Mouse (Mus musculus) embryonic facial prominence, embryonic 10.5 days (tissue): ENCODE measurements around the gene Lcn3. TPM values are rescaled to one million over a fixed set of nuclear protein-coding genes. Genes with fewer than 3 reads are reported as not detected.
"Not testable (repeated sequence)": the region's sequence is repeated elsewhere in the genome, so short reads cannot be mapped to it uniquely, and the experiment has no call there.

ENCODE experiments used
- DNase-seq: peaks from one replicate; pipeline ENCODE4 v3.0.0-alpha.2; 2017; ENCODE audit warnings: low spot score
- H3K27ac ChIP-seq: fragments of 300-500 bp; sonication (generic); replicated peaks from 2 replicates; pipeline ENCODE4 v1.5.1; 2016; ENCODE audit warnings: mild to moderate bottlenecking
- H3K27me3 ChIP-seq: fragments of 300-500 bp; sonication (generic); replicated peaks from 2 replicates; pipeline ENCODE4 v1.6.1; 2016; ENCODE audit warnings: low read depth, mild to moderate bottlenecking; ENCODE audit not compliant: poor library complexity, severe bottlenecking
- H3K36me3 ChIP-seq: fragments of 300-500 bp; sonication (generic); replicated peaks from 2 replicates; pipeline ENCODE4 v1.6.1; 2016; ENCODE audit warnings: mild to moderate bottlenecking, moderate library complexity
- H3K4me1 ChIP-seq: fragments of 300-500 bp; sonication (generic); 2 replicates; pipeline ENCODE4 v1.6.1; 2016
- H3K4me3 ChIP-seq: fragments of 300-500 bp; sonication (generic); 2 replicates; pipeline ENCODE4 v1.5.1; 2016; ENCODE audit warnings: mild to moderate bottlenecking, moderate library complexity
- H3K9me3 ChIP-seq: fragments of 300-500 bp; sonication (generic); 2 replicates; pipeline ENCODE4 v1.6.1; 2016; ENCODE audit warnings: mild to moderate bottlenecking
- WGBS: fragments of 180-500 bp; shearing (Covaris S2); methylation state at CpG from one replicate; pipeline ENCODE4 v1.1.7; 2016; 5-methylcytosine and 5-hydroxymethylcytosine counted together
- polyA plus RNA-seq: library from polyadenylated mRNA; unstranded; fragments of >200 nt; fragmentation: Nextera tagmentation; extraction: Ambion mirVana; gene quantifications from 2 replicates; pipeline ENCODE4 v1.2.1, GENCODE M21; 2016

Gene Lcn3
- polyA plus RNA-seq: not detected in 2 replicates

GRCm38 (mm10) chr2:25765269-25765668, at the start of gene Lcn3:
Lcn3 (plus strand) TSS chr2:25765569.
- no peaks in the 10 kb centered on the region for H3K4me1 ChIP-seq
- 58% methylated on average over 2 of the region's 2 CpGs for WGBS
- H3K36me3 ChIP-seq: no peaks in the 10 kb centered on the region
- H3K27ac ChIP-seq: no peak within 1 kb of the TSS
- no peaks in the 10 kb centered on the region for H3K27me3 ChIP-seq
- H3K4me3 ChIP-seq: no peak within 1 kb of the TSS
- DNase-seq: no peak
- H3K9me3 ChIP-seq: no peaks in the 10 kb centered on the region

- H3K36me3 ChIP-seq: no peaks in the 10 kb centered on the region
- no peak overlapping the region for H3K4me3 ChIP-seq
- DNase-seq: no peak
- no peak overlapping the region for H3K27ac ChIP-seq
- 0 out of 2 replicates have a peak, but pooled peaks cover under 1% of the 10 kb centered on the region for H3K4me1 ChIP-seq
- no peaks in the 10 kb centered on the region for H3K27me3 ChIP-seq
- H3K9me3 ChIP-seq: no peaks in the 10 kb centered on the region
These were observed 48.1 kb upstream of the Lcn3 start for GRCm38 (mm10) chr2:25717222-25717621.

GRCm38 (mm10) chr2:25733199-25733930, 32.0 kb upstream of the Lcn3 start:
- no peaks in the 10 kb centered on the region for H3K27me3 ChIP-seq
- peaks cover 4% of the 10 kb centered on the region; the same call in 1 of the 2 replicates for H3K9me3 ChIP-seq
- H3K4me1 ChIP-seq: no peaks in the 10 kb centered on the region
- DNase-seq: no peak
- no peak overlapping the region for H3K27ac ChIP-seq
- H3K4me3 ChIP-seq: no peak overlapping the region
- no peaks in the 10 kb centered on the region for H3K36me3 ChIP-seq
- 49% methylated on average over 2 of the region's 2 CpGs for WGBS

GRCm38 (mm10) chr2:25736709-25737108, 28.7 kb upstream of the Lcn3 start, which contains the start of gene Obp2b:
Obp2b (plus strand) TSS chr2:25737009.
- WGBS: 77% methylated on average over 3 of the region's 3 CpGs
- not testable (repeated sequence) for H3K36me3 ChIP-seq, H3K9me3 ChIP-seq

GRCm38 (mm10) chr2:25741671-25742070, 23.7 kb upstream of the Lcn3 start:
- H3K27ac ChIP-seq: no peak overlapping the region
- WGBS: 73% methylated on average over 1 of the region's 1 CpGs
- H3K4me1 ChIP-seq: no peaks in the 10 kb centered on the region
- DNase-seq: no peak
- no peaks in the 10 kb centered on the region for H3K27me3 ChIP-seq
- H3K4me3 ChIP-seq: no peak overlapping the region
- no peaks in the 10 kb centered on the region for H3K9me3 ChIP-seq
- no peaks in the 10 kb centered on the region for H3K36me3 ChIP-seq

More at GRCm38 (mm10) chr2:25736709-25737108, 28.7 kb upstream of the Lcn3 start, which contains the start of gene Obp2b:
- not testable (repeated sequence) for H3K27ac ChIP-seq, DNase-seq, H3K4me3 ChIP-seq, H3K4me1 ChIP-seq, H3K27me3 ChIP-seq

GRCm38 (mm10) chr2:25754201-25754600, 11.2 kb upstream of the Lcn3 start:
- Histone ChIP-seq H3K4me1 (no peaks in the 10 kb centered on the region), H3K4me3 (no peak overlapping the region), H3K36me3 (no peaks in the 10 kb centered on the region), H3K27me3 (no peaks in the 10 kb centered on the region), H3K9me3 (no peaks in the 10 kb centered on the region; the same call in 1 of the 2 replicates), H3K27ac (no peak overlapping the region)
- 83% methylated on average over 1 of the region's 1 CpGs for WGBS
- DNase-seq: no peak

GRCm38 (mm10) chr2:25758064-25758625, 7.2 kb upstream of the Lcn3 start:
- no peak overlapping the region for H3K4me3 ChIP-seq
- WGBS: 28% methylated on average over 4 of the region's 4 CpGs
- H3K4me1 ChIP-seq: no peaks in the 10 kb centered on the region
- no peaks in the 10 kb centered on the region for H3K27me3 ChIP-seq
- H3K27ac ChIP-seq: no peak overlapping the region
- H3K36me3 ChIP-seq: no peaks in the 10 kb centered on the region
- no peaks in the 10 kb centered on the region; the same call in 1 of the 2 replicates for H3K9me3 ChIP-seq
- DNase-seq: no peak

- Histone ChIP-seq H3K4me3 (no peak overlapping the region), H3K9me3 (no peaks in the 10 kb centered on the region), H3K27ac (no peak overlapping the region), H3K27me3 (no peaks in the 10 kb centered on the region), H3K36me3 (no peaks in the 10 kb centered on the region), H3K4me1 (no peaks in the 10 kb centered on the region)
- 88% methylated on average over 4 of the region's 4 CpGs for WGBS
- no peak for DNase-seq
These were observed 2.4 kb downstream of the Lcn3 start for GRCm38 (mm10) chr2:25767764-25768163.

- Histone ChIP-seq H3K9me3 (no peaks in the 10 kb centered on the region), H3K36me3 (no peaks in the 10 kb centered on the region), H3K4me1 (no peaks in the 10 kb centered on the region), H3K27ac (no peak overlapping the region), H3K27me3 (no peaks in the 10 kb centered on the region), H3K4me3 (no peak overlapping the region)
- no peak for DNase-seq
- 86% methylated on average over 2 of the region's 2 CpGs for WGBS
These were observed 8.1 kb downstream of the Lcn3 start for GRCm38 (mm10) chr2:25773507-25773906.

- 79% methylated on average over 2 of the region's 2 CpGs for WGBS
These were observed 9.3 kb downstream of the Lcn3 start for GRCm38 (mm10) chr2:25774640-25775039.

GRCm38 (mm10) chr2:25775991-25776390, 10.6 kb downstream of the Lcn3 start:
- H3K4me3 ChIP-seq: no peak overlapping the region
- H3K27me3 ChIP-seq: no peaks in the 10 kb centered on the region
- no peaks in the 10 kb centered on the region for H3K9me3 ChIP-seq
- H3K27ac ChIP-seq: no peak overlapping the region
- no peaks in the 10 kb centered on the region for H3K4me1 ChIP-seq
- no peaks in the 10 kb centered on the region for H3K36me3 ChIP-seq
- WGBS: 75% methylated on average over 3 of the region's 3 CpGs
- DNase-seq: no peak

More at GRCm38 (mm10) chr2:25774640-25775039, 9.3 kb downstream of the Lcn3 start:
- no peak overlapping the region for H3K27ac ChIP-seq
- no peaks in the 10 kb centered on the region for H3K27me3 ChIP-seq
- no peaks in the 10 kb centered on the region for H3K4me1 ChIP-seq
- no peak for DNase-seq
- H3K9me3 ChIP-seq: no peaks in the 10 kb centered on the region
- H3K36me3 ChIP-seq: no peaks in the 10 kb centered on the region
- H3K4me3 ChIP-seq: no peak overlapping the region

GRCm38 (mm10) chr2:25776717-25777116, 11.3 kb downstream of the Lcn3 start, which contains the start of gene Lcn11:
Lcn11 (plus strand) TSS chr2:25777017.
- Histone ChIP-seq H3K4me1 (no peaks in the 10 kb centered on the region), H3K27ac (no peak within 1 kb of the TSS), H3K27me3 (no peaks in the 10 kb centered on the region), H3K9me3 (no peaks in the 10 kb centered on the region), H3K4me3 (no peak within 1 kb of the TSS), H3K36me3 (no peaks in the 10 kb centered on the region)
- DNase-seq: no peak
- 98% methylated on average over 1 of the region's 1 CpGs for WGBS

- DNase-seq: no peak
- Histone ChIP-seq H3K27ac (no peak overlapping the region), H3K4me3 (no peak overlapping the region), H3K9me3 (no peaks in the 10 kb centered on the region), H3K27me3 (no peaks in the 10 kb centered on the region), H3K36me3 (no peaks in the 10 kb centered on the region), H3K4me1 (no peaks in the 10 kb centered on the region)
- 90% methylated on average over 9 of the region's 9 CpGs for WGBS
These were observed 13.7 kb downstream of the Lcn3 start for GRCm38 (mm10) chr2:25779076-25779475.
